Mouse (Mus musculus): ENCODE measurements at regions not wholly inside any gene's neighbourhood (a gene's known extent, or its start where the extent isn't known, plus 50 kb on each side); places are given as distances from the start of the nearest gene placed in this dataset.

DNA sequence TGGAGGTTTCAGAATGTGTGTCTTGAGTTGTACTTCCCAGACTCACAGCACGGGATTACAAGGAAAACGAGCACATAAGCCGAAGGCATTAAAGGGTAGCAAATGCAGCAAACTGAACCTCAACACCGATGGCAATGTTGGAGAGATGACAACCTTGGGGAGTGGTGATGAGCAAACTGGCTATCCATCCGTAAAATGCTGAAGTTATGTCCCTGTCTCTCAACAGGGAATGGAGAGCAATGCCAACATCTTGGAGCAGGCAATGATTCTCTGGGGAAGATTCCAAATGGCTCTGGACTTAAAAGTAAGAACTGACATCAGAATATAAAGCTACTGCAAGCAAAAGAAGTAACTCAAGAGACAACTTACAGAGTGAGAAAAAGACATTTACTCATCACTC is 170.5 kb upstream of the Ogfrl1 start:
- H3K9ac ChIP-seq (ENCODE audit: low read depth, low read length): no peak overlapping the region
- no peaks in the 10 kb centered on the region for H3K9me3 ChIP-seq (replicated peaks; ENCODE audit: control insufficient read depth, low read length, poor library complexity, severe bottlenecking)
- H3K4me3 ChIP-seq (ENCODE audit: low read depth, low read length): no peak overlapping the region
- no peaks in the 10 kb centered on the region for H3K4me1 ChIP-seq (ENCODE audit: control insufficient read depth, insufficient read depth, low read length)
- H3K27ac ChIP-seq (ENCODE audit: low read length): no peak overlapping the region
- H3K4me2 ChIP-seq (ENCODE audit: low read length): no peak overlapping the region
- no peaks in the 10 kb centered on the region for H3K36me3 ChIP-seq (ENCODE audit: control insufficient read depth, insufficient read depth, low read length)
- 91% methylated on average over 5 of the region's 5 CpGs for WGBS
- no peaks in the 10 kb centered on the region for H3K27me3 ChIP-seq (ENCODE audit: control insufficient read depth, insufficient read depth, low read depth, low read length)
- no peak for ATAC-seq

DNA sequence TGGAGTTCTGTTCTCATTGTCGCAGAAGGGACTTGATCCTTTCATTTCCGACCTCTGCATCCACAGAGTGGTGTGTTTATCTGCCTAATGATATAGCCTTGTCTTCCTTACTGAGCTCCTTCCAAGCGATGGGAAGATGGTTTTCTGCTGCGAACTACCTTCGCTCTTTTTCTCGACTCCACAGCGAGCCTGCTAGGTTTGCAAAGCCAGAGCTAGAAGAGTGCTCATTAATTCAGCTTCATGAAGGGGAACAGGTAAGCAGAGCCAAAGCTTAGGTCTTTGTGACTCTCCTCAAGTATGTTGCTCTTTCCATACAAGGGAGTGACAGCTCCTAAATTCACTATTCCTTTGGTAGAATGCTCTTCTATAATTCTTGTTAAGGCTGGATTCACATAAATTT is 176.9 kb upstream of the Ogfrl1 start:
- 52% methylated on average over 7 of the region's 7 CpGs for WGBS
- ATAC-seq: 0 out of 2 replicates have a peak, but pooled peaks have one; percentile 42
- Histone ChIP-seq H3K27me3 (ENCODE audit: control insufficient read depth, insufficient read depth, low read depth, low read length) (no peaks in the 10 kb centered on the region; the same call in 1 of the 2 replicates), H3K36me3 (ENCODE audit: control insufficient read depth, insufficient read depth, low read length) (no peaks in the 10 kb centered on the region), H3K4me2 (ENCODE audit: low read length) (no peak overlapping the region), H3K4me1 (ENCODE audit: control insufficient read depth, insufficient read depth, low read length) (no peaks in the 10 kb centered on the region), H3K4me3 (ENCODE audit: low read depth, low read length) (no peak overlapping the region), H3K9me3 (replicated peaks; ENCODE audit: control insufficient read depth, low read length, poor library complexity, severe bottlenecking) (no peaks in the 10 kb centered on the region), H3K27ac (ENCODE audit: low read length) (no peak overlapping the region), H3K9ac (ENCODE audit: low read depth, low read length) (no peak overlapping the region)

DNA sequence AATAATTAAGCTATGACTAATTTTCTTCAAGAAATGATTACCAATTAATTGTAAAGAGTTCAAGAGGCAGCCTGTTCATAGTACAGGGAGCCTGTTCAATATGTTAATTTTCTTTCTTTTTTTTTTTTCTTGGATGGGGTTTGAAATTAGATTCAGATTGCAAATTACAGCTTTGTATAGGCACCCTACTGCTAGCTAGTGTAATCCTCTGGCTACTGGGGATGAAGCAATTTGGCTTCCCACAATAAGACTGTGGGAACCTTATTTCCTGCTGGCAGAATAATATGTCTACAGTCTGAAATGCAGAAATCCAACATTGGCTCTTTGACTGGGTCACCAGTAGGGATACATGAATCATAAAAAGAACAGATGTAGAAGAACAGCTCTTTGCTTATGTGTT is 177.4 kb upstream of the Ogfrl1 start:
- peak; percentile 67; the same call in 1 of the 2 replicates for ATAC-seq
- Histone ChIP-seq H3K9me3 (replicated peaks; ENCODE audit: control insufficient read depth, low read length, poor library complexity, severe bottlenecking) (no peaks in the 10 kb centered on the region), H3K4me1 (ENCODE audit: control insufficient read depth, insufficient read depth, low read length) (no peaks in the 10 kb centered on the region), H3K27ac (ENCODE audit: low read length) (no peak overlapping the region), H3K36me3 (ENCODE audit: control insufficient read depth, insufficient read depth, low read length) (no peaks in the 10 kb centered on the region), H3K4me2 (ENCODE audit: low read length) (no peak overlapping the region), H3K4me3 (ENCODE audit: low read depth, low read length) (no peak overlapping the region), H3K27me3 (ENCODE audit: control insufficient read depth, insufficient read depth, low read depth, low read length) (no peaks in the 10 kb centered on the region; the same call in 1 of the 2 replicates), H3K9ac (ENCODE audit: low read depth, low read length) (no peak overlapping the region)

DNA sequence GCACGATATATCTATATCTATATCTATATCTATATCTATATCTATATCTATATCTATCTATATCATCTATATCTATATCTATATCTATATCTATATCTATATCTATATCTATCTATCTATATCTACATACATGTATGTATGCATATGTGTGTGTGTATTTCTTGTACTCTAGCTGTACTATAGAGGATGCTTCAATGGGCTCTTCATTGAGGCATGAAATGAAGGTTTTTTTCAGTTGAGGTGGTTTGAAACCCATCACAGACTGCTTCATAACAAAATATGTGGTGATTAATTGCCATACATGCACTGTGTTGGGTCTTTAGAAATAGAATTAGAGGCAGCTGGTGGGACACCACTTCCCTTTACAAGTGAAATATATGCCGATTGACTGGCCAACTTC is 177.9 kb upstream of the Ogfrl1 start:
- no peak for ATAC-seq
- H3K27me3 ChIP-seq (ENCODE audit: control insufficient read depth, insufficient read depth, low read depth, low read length): no peaks in the 10 kb centered on the region; the same call in 1 of the 2 replicates
- no peak overlapping the region for H3K27ac ChIP-seq (ENCODE audit: low read length)
- no peaks in the 10 kb centered on the region for H3K36me3 ChIP-seq (ENCODE audit: control insufficient read depth, insufficient read depth, low read length)
- no peak overlapping the region for H3K4me3 ChIP-seq (ENCODE audit: low read depth, low read length)
- no peak overlapping the region for H3K4me2 ChIP-seq (ENCODE audit: low read length)
- WGBS: 82% methylated on average over 2 of the region's 2 CpGs
- H3K9me3 ChIP-seq (replicated peaks; ENCODE audit: control insufficient read depth, low read length, poor library complexity, severe bottlenecking): no peaks in the 10 kb centered on the region
- no peaks in the 10 kb centered on the region for H3K4me1 ChIP-seq (ENCODE audit: control insufficient read depth, insufficient read depth, low read length)
- no peak overlapping the region for H3K9ac ChIP-seq (ENCODE audit: low read depth, low read length)

DNA sequence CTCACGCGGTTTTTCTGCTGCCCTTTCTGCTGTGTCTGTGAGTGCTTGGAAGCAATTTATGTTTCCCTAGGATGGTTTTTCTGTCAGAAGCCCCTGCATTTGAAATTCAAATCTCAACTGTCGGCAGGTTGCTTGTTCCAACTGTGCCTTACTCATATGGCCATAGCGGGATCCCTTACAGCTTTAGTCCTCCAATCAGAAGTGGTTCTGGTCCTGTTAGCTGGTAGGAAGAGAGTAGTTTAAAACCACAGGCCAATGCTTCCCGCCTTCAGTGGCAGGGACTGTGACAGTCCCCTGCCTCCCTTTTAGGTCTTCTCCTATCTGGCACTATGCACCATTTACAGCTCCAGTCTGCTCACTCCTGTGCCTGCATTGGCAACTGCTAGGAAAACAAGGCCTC is 178.6 kb upstream of the Ogfrl1 start:
- Histone ChIP-seq H3K4me1 (ENCODE audit: control insufficient read depth, insufficient read depth, low read length) (no peaks in the 10 kb centered on the region), H3K36me3 (ENCODE audit: control insufficient read depth, insufficient read depth, low read length) (no peaks in the 10 kb centered on the region), H3K9me3 (replicated peaks; ENCODE audit: control insufficient read depth, low read length, poor library complexity, severe bottlenecking) (no peaks in the 10 kb centered on the region), H3K4me2 (ENCODE audit: low read length) (no peak overlapping the region), H3K27me3 (ENCODE audit: control insufficient read depth, insufficient read depth, low read depth, low read length) (no peaks in the 10 kb centered on the region; the same call in 1 of the 2 replicates), H3K9ac (ENCODE audit: low read depth, low read length) (no peak overlapping the region), H3K27ac (ENCODE audit: low read length) (no peak overlapping the region), H3K4me3 (ENCODE audit: low read depth, low read length) (no peak overlapping the region)
- peak; percentile 45; the same call in 1 of the 2 replicates for ATAC-seq
- 53% methylated on average over 5 of the region's 5 CpGs for WGBS

DNA sequence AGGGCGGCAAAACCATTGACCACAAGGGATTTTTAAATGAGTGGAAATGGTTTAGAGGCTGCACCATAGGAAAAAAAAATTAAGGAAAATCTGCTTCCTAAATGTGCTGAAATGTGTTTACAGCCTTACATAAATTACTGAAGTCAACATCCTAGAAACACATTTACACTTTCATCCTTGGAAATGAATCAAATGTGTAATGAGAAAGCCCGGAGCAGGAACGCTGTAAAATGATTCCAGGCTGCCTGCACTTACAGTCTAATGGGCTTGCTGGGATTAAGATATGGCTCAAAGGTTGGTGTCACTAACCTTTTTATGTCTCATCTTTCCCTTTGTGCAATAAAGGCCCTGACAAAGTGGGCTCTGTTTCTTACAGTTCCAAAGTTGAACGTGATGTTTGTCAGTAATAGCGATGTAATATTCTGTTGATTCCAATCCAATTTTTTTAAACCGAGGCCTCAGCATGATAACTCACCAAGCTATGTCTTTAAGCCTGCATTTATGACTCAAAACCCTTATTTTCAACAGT is 172.1 kb upstream of the B3gat2 start:
- WGBS: 76% methylated on average over 6 of the region's 6 CpGs
- no peaks in the 10 kb centered on the region for H3K36me3 ChIP-seq (ENCODE audit: control insufficient read depth, insufficient read depth, low read length)

DNA sequence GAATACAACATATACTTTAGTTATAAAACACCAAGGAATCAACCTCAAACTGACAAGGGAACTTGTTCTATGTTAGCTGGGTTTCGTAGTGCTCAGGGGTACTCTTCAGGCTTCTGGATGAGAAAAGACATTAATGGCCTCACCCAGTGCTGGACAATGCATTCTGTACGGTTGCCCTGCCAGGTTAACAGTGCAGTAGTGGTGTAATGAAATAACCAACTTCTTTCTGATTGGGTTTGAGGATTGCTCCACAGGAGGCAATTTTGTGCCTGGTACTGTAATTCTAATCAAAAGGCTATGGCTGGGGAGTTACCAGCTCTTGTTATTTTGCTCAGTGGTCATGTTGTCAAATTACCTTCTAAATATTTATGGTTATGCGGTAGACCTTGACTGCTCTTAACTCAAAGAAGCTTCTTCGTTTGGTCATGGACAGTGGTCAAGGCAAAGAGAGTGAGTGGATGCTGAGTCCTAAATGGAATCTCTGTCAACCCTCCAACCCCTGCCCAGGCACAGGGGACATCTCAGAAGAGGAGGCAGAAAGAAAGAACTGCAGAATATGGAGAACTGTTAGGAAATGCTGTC is 158.8 kb upstream of the B3gat2 start:
- WGBS: 91% methylated on average over 4 of the region's 4 CpGs
- no peaks in the 10 kb centered on the region for H3K36me3 ChIP-seq (ENCODE audit: control insufficient read depth, insufficient read depth, low read length)
- no peak for ATAC-seq

More for the DNA sequence above, 172.1 kb upstream of the B3gat2 start:
- no peak overlapping the region for H3K9ac ChIP-seq (ENCODE audit: low read depth, low read length)
- ATAC-seq: no peak
- H3K9me3 ChIP-seq (replicated peaks; ENCODE audit: control insufficient read depth, low read length, poor library complexity, severe bottlenecking): no peaks in the 10 kb centered on the region
- H3K27me3 ChIP-seq (ENCODE audit: control insufficient read depth, insufficient read depth, low read depth, low read length): no peaks in the 10 kb centered on the region
- no peak overlapping the region for H3K4me3 ChIP-seq (ENCODE audit: low read depth, low read length)
- H3K4me1 ChIP-seq (ENCODE audit: control insufficient read depth, insufficient read depth, low read length): no peaks in the 10 kb centered on the region
- H3K4me2 ChIP-seq (ENCODE audit: low read length): no peak overlapping the region
- H3K27ac ChIP-seq (ENCODE audit: low read length): no peak overlapping the region

DNA sequence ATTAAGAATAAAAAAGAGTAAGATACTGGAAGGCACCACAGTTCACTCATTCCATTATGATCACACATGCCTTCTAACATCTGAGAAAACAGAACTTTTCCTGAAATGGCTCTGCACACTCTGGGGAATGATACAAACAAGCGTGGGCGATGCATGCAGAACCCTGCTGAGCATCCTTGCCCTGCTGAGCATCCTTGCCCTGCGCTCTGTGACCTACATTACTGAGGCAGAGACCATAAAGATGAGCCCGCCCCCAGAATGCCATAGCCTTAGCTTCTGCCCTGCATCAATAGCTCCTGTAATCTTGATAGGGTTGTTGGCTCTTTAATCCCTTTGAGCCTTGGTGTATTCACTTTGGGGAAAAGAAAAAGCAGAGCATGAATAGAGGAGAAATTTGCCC is 132.2 kb upstream of the B3gat2 start:
- ATAC-seq: no peak
- Histone ChIP-seq H3K9me3 (replicated peaks; ENCODE audit: control insufficient read depth, low read length, poor library complexity, severe bottlenecking) (no peaks in the 10 kb centered on the region), H3K27me3 (ENCODE audit: control insufficient read depth, insufficient read depth, low read depth, low read length) (no peaks in the 10 kb centered on the region), H3K4me3 (ENCODE audit: low read depth, low read length) (no peak overlapping the region), H3K36me3 (ENCODE audit: control insufficient read depth, insufficient read depth, low read length) (no peaks in the 10 kb centered on the region), H3K27ac (ENCODE audit: low read length) (no peak overlapping the region), H3K4me2 (ENCODE audit: low read length) (no peak overlapping the region), H3K4me1 (ENCODE audit: control insufficient read depth, insufficient read depth, low read length) (0 out of 2 replicates have a peak, but pooled peaks cover 3% of the 10 kb centered on the region), H3K9ac (ENCODE audit: low read depth, low read length) (no peak overlapping the region)
- WGBS: 17% methylated on average over 4 of the region's 4 CpGs

More for the DNA sequence above, 158.8 kb upstream of the B3gat2 start:
- Histone ChIP-seq H3K27ac (ENCODE audit: low read length) (no peak overlapping the region), H3K27me3 (ENCODE audit: control insufficient read depth, insufficient read depth, low read depth, low read length) (no peaks in the 10 kb centered on the region), H3K4me1 (ENCODE audit: control insufficient read depth, insufficient read depth, low read length) (no peaks in the 10 kb centered on the region), H3K9ac (ENCODE audit: low read depth, low read length) (no peak overlapping the region), H3K4me2 (ENCODE audit: low read length) (no peak overlapping the region), H3K4me3 (ENCODE audit: low read depth, low read length) (no peak overlapping the region), H3K9me3 (replicated peaks; ENCODE audit: control insufficient read depth, low read length, poor library complexity, severe bottlenecking) (no peaks in the 10 kb centered on the region; the same call in 1 of the 2 replicates)

DNA sequence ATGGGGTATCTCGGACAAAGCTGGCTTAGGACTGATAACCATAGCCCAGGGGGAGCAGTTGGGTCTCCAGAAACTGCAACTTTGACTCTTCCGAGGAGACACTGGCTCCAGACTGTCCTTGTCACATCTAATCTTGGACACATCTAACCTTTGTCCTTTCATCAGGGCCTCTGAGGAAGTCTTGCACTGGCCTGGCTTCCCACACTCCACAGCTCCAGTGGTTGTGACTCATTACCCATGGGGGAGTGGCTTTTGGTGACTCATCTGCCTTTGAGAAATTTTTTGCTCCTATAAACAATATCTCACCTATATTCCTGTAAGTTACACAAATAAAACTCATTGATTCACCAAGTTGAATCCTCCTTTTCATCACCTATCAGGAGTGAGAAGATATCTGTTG is 116.5 kb upstream of the B3gat2 start:
- Histone ChIP-seq H3K4me3 (ENCODE audit: low read depth, low read length) (no peak overlapping the region), H3K36me3 (ENCODE audit: control insufficient read depth, insufficient read depth, low read length) (no peaks in the 10 kb centered on the region), H3K4me1 (ENCODE audit: control insufficient read depth, insufficient read depth, low read length) (no peaks in the 10 kb centered on the region; the same call in 1 of the 2 replicates), H3K9me3 (replicated peaks; ENCODE audit: control insufficient read depth, low read length, poor library complexity, severe bottlenecking) (no peaks in the 10 kb centered on the region), H3K9ac (ENCODE audit: low read depth, low read length) (no peak overlapping the region), H3K27ac (ENCODE audit: low read length) (no peak overlapping the region), H3K4me2 (ENCODE audit: low read length) (no peak overlapping the region), H3K27me3 (ENCODE audit: control insufficient read depth, insufficient read depth, low read depth, low read length) (no peaks in the 10 kb centered on the region)
- ATAC-seq: no peak
- 94% methylated on average over 2 of the region's 2 CpGs for WGBS

All from midbrain, embryonic 16.5 days (tissue).